Mouse (Mus musculus): ENCODE results near the gene Reep3. TPM values are rescaled to one million over a fixed set of nuclear protein-coding genes. Genes with fewer than 3 reads are reported as not detected.

Reep3 gene
- polyA plus RNA-seq, 2 experiments: 35.0 to 41.3 TPM

GRCm38 (mm10) chr10:67017891-67018290 is 78.9 kb downstream of the Reep3 start:
- WGBS: 84% methylated on average over 4 of the region's 4 CpGs
- Histone ChIP-seq H3K36me3 (ENCODE audit: control insufficient read depth, insufficient read depth, low read length) (peaks cover 32% of the 10 kb centered on the region), H3K27me3 (ENCODE audit: control insufficient read depth, insufficient read depth, low read length) (no peaks in the 10 kb centered on the region), H3K4me1 (ENCODE audit: control insufficient read depth, insufficient read depth, low read length) (no peaks in the 10 kb centered on the region), H3K9ac (ENCODE audit: low read depth, low read length, severe bottlenecking) (no peak overlapping the region), H3K9me3 (ENCODE audit: control insufficient read depth, low read length) (no peaks in the 10 kb centered on the region), H3K4me3 (replicated peaks; ENCODE audit: low read length) (no peak overlapping the region), H3K4me2 (replicated peaks; ENCODE audit: low read depth, low read length, severe bottlenecking) (no peak overlapping the region), H3K27ac (replicated peaks; ENCODE audit: low read depth, low read length) (no peak overlapping the region)
- DNase-seq (ENCODE audit: low spot score): no peak
- no peak for TF ChIP-seq POLR2A (IDR thresholded peaks at IDR 0.05; ENCODE audit: borderline replicate concordance, extremely low read depth, insufficient read depth, insufficient read length)
- ATAC-seq (ENCODE audit: low FRiP score, low read depth): no peak

- TF ChIP-seq POLR2A (IDR thresholded peaks at IDR 0.05; ENCODE audit: borderline replicate concordance, extremely low read depth, insufficient read depth, insufficient read length): no peak
- no peak for ATAC-seq (ENCODE audit: low FRiP score, low read depth)
- Histone ChIP-seq H3K27ac (replicated peaks; ENCODE audit: low read depth, low read length) (no peak overlapping the region), H3K4me2 (replicated peaks; ENCODE audit: low read depth, low read length, severe bottlenecking) (no peak overlapping the region), H3K36me3 (ENCODE audit: control insufficient read depth, insufficient read depth, low read length) (peaks cover 29% of the 10 kb centered on the region), H3K9ac (ENCODE audit: low read depth, low read length, severe bottlenecking) (no peak overlapping the region), H3K9me3 (ENCODE audit: control insufficient read depth, low read length) (no peaks in the 10 kb centered on the region), H3K27me3 (ENCODE audit: control insufficient read depth, insufficient read depth, low read length) (no peaks in the 10 kb centered on the region), H3K4me3 (replicated peaks; ENCODE audit: low read length) (no peak overlapping the region), H3K4me1 (ENCODE audit: control insufficient read depth, insufficient read depth, low read length) (no peaks in the 10 kb centered on the region)
- 73% methylated on average over 2 of the region's 2 CpGs for WGBS
- no peak for DNase-seq (ENCODE audit: low spot score)
Measured at GRCm38 (mm10) chr10:67017315-67017714, 79.4 kb downstream of the Reep3 start.

- DNase-seq (ENCODE audit: low spot score) (no peak), ATAC-seq (ENCODE audit: low FRiP score, low read depth) (no peak)
- Histone ChIP-seq H3K4me1 (ENCODE audit: control insufficient read depth, insufficient read depth, low read length) (no peaks in the 10 kb centered on the region), H3K9ac (ENCODE audit: low read depth, low read length, severe bottlenecking) (no peak overlapping the region), H3K4me2 (replicated peaks; ENCODE audit: low read depth, low read length, severe bottlenecking) (no peak overlapping the region), H3K27ac (replicated peaks; ENCODE audit: low read depth, low read length) (no peak overlapping the region), H3K27me3 (ENCODE audit: control insufficient read depth, insufficient read depth, low read length) (no peaks in the 10 kb centered on the region), H3K36me3 (ENCODE audit: control insufficient read depth, insufficient read depth, low read length) (peaks cover 29% of the 10 kb centered on the region), H3K9me3 (ENCODE audit: control insufficient read depth, low read length) (no peaks in the 10 kb centered on the region), H3K4me3 (replicated peaks; ENCODE audit: low read length) (no peak overlapping the region)
- no peak for TF ChIP-seq POLR2A (IDR thresholded peaks at IDR 0.05; ENCODE audit: borderline replicate concordance, extremely low read depth, insufficient read depth, insufficient read length)
- 69% methylated on average over 4 of the region's 4 CpGs for WGBS
Measured at GRCm38 (mm10) chr10:67016615-67017278, 80.0 kb downstream of the Reep3 start.

GRCm38 (mm10) chr10:67014746-67015145 is 82.0 kb downstream of the Reep3 start:
- Histone ChIP-seq H3K4me2 (replicated peaks; ENCODE audit: low read depth, low read length, severe bottlenecking) (no peak overlapping the region), H3K9ac (ENCODE audit: low read depth, low read length, severe bottlenecking) (no peak overlapping the region), H3K4me1 (ENCODE audit: control insufficient read depth, insufficient read depth, low read length) (peaks cover 2% of the 10 kb centered on the region; the same call in 1 of the 2 replicates), H3K4me3 (replicated peaks; ENCODE audit: low read length) (no peak overlapping the region), H3K9me3 (ENCODE audit: control insufficient read depth, low read length) (no peaks in the 10 kb centered on the region), H3K27ac (replicated peaks; ENCODE audit: low read depth, low read length) (no peak overlapping the region), H3K36me3 (ENCODE audit: control insufficient read depth, insufficient read depth, low read length) (peaks cover 17% of the 10 kb centered on the region), H3K27me3 (ENCODE audit: control insufficient read depth, insufficient read depth, low read length) (no peaks in the 10 kb centered on the region)
- ATAC-seq (ENCODE audit: low FRiP score, low read depth) (no peak), DNase-seq (ENCODE audit: low spot score) (no peak)
- 78% methylated on average over 12 of the region's 12 CpGs for WGBS
- no peak for TF ChIP-seq POLR2A (IDR thresholded peaks at IDR 0.05; ENCODE audit: borderline replicate concordance, extremely low read depth, insufficient read depth, insufficient read length)

GRCm38 (mm10) chr10:67010521-67010920 is 86.2 kb downstream of the Reep3 start:
- Histone ChIP-seq H3K9me3 (ENCODE audit: control insufficient read depth, low read length) (no peaks in the 10 kb centered on the region), H3K27ac (replicated peaks; ENCODE audit: low read depth, low read length) (no peak overlapping the region)
- WGBS: 75% methylated on average over 12 of the region's 12 CpGs

More at GRCm38 (mm10) chr10:67010521-67010920, 86.2 kb downstream of the Reep3 start:
- ATAC-seq (ENCODE audit: low FRiP score, low read depth) (no peak), DNase-seq (ENCODE audit: low spot score) (no peak)
- Histone ChIP-seq H3K4me3 (replicated peaks; ENCODE audit: low read length) (no peak overlapping the region), H3K4me1 (ENCODE audit: control insufficient read depth, insufficient read depth, low read length) (peaks cover 2% of the 10 kb centered on the region; the same call in 1 of the 2 replicates), H3K27me3 (ENCODE audit: control insufficient read depth, insufficient read depth, low read length) (no peaks in the 10 kb centered on the region), H3K4me2 (replicated peaks; ENCODE audit: low read depth, low read length, severe bottlenecking) (no peak overlapping the region), H3K9ac (ENCODE audit: low read depth, low read length, severe bottlenecking) (no peak overlapping the region), H3K36me3 (ENCODE audit: control insufficient read depth, insufficient read depth, low read length) (peaks cover 17% of the 10 kb centered on the region)
- no peak for TF ChIP-seq POLR2A (IDR thresholded peaks at IDR 0.05; ENCODE audit: borderline replicate concordance, extremely low read depth, insufficient read depth, insufficient read length)

Data from limb, embryonic 14.5 days (tissue).